Mouse (Mus musculus): ENCODE data around the gene Serpine2.

The Serpine2 gene

DNA sequence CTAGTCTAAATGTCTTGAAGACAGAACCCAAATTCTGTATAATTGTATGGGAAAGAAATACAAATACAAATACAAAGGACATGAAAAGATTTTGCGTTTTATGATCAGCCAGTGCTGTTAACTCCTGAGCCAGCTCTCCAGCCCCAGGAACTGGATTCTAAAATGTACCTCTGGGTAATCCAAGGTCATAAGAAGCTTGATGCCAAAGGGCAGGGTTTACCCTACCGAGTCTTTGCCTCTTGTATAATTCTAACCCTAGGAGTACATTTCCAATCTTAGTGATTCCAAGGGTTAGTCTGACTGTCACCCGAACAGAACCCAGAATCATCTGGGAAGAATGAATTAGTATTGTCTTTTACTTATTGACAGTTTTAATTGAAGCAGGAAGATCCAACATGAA is 45.5 kb downstream of the Serpine2 start:
- no peak for DNase-seq (ENCODE audit: low spot score)

DNA sequence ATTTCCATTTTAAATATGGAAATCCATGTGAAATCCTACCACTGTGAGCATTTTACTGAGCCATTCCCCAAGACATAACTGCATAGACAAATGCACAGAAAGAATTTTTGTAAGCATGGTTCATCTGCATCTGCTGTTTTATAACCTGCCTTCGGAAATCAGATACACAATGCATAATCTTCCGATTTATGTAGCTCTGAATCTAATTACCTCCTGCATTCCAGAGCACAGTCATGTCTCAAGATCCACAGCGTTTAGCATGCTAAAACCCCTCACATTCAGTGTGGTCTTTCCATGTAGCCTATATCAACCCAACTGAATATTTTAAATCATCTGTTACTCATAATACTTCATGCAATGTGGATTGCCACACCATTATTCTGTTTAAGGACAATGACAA is 51.5 kb downstream of the Serpine2 start:
- no peak for DNase-seq (ENCODE audit: low spot score)

DNA sequence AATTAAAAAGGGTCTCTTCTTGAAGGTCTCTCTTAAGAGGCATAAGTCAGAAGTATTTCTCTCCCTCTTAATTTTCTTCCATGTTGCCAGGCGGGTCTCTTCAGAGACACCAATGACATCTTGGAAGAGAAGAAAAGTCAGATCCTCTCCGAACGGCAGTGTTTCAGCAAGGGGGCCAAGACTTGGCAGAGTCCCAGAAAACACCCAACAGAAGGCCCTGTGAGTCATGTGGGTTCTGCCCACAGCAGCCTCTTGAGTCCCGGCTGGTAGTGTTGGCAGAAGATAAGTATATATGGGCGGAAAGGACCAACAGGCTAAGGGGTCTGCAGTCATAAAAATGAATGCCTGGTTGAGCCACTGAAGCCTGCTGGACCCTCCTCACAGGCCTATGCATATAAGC is 54.1 kb downstream of the Serpine2 start:
- no peak for DNase-seq (ENCODE audit: low spot score)

DNA sequence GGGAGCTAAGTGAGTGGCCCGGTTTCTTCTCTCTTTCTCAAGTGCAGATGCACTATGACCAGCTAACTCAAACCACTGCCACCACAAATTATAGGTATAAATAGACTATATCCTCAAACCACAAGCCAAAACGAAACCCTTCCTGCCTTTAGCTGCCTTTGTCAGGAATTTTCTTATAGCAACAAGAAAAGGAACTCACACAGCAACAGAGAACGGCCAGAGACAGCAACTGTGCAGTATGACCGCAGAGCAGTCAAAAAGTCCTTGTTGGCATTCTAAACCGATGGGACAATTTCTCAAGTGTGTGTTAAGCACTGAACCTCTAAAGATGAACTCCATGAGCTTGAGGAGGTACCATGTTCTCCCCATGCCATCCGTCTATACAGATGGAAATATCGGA is 57.4 kb downstream of the Serpine2 start:
- DNase-seq (ENCODE audit: low spot score) = no peak

DNA sequence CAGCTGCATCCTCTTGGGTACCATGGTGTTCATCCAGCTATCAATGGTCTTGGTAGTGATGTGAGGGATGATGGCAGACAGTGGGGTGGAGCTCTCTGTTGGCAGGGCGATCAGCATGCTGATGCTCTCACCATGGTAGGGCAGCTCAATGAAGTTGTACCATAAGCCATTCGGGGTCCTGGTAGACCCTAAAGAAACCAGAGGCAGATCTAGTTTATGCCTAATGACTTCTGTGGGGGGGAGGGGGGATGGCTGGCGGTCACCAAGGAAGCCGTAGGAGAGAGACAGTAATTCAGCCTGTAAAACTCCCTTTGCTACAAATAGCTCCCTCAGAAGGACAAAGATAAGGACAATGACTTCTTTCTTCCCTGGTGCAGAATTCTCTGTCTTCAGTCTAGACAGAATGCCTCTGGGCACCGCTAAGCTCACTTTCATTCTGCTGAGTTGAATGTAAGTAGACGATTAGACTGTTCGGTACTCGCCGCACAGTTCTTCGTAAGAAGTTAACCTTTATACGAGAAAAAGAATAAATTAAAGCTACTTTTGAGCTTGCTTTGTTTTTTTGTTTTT is 58.0 kb downstream of the Serpine2 start:
- no peak for DNase-seq (ENCODE audit: low spot score)

DNA sequence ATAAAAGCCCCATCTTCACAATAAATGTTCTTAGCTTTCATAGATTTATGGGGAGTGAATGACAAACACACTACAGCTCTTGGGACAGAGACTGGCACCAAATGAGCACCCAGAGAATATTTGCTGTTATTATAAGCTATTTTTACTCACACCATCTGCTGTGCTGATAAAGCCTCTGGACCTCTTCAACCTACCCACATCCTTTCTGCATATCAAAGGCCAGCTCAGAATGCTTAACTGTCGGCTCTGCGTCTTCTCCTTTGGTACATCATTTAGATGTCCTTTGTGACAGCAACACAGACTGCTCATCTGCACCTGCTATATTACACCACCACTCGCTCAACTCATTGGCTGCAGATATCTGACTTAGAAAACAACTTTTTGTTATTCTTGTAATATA is 63.9 kb downstream of the Serpine2 start:
- DNase-seq (ENCODE audit: low spot score) = no peak

DNA sequence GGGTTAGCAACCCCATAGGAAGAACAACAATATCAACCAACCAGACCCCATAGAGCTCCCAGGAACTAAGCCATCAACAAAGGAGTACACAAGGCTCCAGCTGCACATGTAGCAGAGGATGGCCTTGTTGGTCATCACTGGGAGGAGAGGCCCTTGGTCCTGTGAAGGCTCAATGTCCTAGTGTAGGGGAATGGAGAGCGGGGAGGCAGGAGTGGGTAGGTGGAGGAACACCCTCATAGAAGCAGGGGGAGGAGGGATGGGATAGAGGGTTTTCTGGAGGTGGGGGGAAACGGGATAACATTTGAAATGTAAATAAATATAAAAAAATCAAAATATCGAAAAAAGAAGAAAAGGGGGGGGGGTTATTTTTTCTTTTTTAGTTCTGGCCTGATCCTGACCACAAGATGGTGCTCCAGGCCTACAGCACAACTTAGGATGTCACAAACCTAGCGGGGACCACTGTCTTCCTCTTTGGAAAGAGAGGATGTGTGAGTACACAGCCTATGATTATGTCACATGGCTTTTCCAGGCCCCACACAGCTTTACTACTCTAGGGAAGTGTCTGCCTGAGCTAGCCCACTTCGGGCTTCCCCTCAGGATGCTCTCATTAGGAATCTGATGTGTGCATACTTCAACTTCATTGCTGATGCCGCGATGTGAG is 74.6 kb downstream of the Serpine2 start:
- DNase-seq (ENCODE audit: low spot score) = no peak

DNA sequence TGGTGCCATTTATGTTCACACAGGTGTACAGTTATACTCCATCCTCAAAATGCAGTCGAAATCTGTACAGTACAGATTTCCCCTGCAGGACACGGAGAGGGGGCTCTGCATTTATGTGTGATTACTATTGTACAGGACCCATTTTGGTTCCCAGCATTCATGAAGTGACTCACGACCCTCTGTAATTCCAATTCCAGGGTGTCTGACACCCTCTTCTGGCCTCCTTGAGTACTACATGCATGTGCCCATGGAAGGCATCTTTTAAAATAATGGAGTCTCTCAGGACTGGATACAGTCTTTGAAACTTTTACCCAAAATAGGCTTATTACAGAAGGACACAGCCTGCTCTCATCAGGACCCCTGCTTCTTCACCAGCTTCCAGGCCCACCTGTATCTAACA is 78.5 kb downstream of the Serpine2 start:
- DNase-seq (ENCODE audit: low spot score) = no peak

DNA sequence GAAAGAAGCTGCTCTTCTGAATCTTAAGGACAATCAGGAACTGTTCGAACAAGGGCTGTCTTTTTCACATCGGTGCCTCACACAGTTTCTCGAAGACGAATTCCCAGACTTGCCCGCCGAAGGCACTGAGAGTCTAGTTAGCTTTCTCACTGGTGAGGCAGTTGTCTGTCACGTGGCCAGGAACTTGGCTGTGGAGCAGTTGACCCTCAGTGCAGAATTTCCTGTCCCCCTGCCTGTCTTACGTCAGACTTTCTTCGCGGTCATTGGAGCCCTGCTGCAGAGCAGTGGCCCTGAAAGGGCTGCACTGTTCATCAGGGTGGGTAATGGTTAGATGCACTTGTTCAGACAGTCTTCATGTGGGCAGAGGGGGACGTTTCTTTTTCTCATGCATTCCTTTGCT is 83.0 kb downstream of the Serpine2 start:
- no peak for DNase-seq (ENCODE audit: low spot score)

DNA sequence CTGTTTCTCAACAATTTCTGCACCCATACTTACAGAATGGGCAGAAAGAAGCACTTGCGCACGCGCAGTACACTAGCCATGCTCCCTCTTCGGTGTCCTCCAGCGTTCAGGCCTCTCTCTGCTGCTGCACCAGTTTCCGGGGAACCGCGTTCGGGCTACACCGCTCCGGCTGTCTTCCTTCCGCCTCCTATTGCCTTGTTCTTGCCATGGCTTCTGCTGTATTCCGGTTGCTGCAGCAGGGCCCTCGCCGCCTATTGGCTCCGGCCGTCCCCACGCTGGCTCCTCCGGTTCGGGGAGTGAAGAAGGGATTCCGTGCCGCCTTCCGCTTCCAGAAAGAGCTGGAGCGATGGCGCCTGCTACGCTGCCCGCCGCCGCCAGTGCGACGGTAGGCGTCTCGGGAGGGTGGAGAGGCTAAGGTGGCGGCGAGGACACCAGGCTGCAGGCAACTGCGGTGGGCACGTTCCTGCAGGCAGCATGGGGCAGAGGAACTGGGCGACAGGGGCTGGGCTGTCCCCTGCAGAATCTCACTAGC is 85.0 kb downstream of the Serpine2 start, which contains the start of the genes Mrpl44 and Wdfy1:
Gene Mrpl44 (plus strand): TSS at position 92 of the 532 bp plus-strand sequence.
Gene Wdfy1 (minus strand): TSS at position 217 of the 532 bp plus-strand sequence.
- peak; percentile 89 for DNase-seq (ENCODE audit: low spot score)

DNA sequence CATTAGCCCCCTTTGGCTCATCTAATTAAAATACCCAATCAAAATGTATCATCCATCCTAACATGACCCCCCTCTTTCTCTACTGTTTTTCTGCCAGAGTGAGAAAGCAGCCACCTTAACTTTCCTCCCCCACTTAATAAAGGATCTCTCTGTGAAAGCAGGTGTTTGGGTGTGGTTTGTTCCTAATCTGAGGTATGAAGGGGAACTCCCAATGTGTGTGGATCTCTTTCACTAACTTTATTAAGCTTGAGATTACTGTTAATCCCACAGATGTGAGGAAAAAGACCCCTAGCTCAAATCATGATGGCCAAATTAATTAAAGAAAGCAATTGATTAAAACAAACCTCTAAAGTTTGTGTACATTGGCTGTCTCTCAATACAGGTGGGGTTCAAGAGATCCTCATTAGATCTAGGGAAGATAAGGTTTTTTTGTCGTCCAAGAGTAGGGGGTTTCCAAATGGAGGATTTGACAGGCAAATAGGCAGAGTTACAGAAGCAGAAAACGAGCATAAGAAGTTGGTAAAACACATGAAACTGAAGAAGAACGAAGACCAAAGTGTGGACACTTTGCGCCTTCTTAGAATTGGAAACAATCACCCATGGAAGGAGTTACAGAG is 86.7 kb downstream of the Serpine2 start:
- no peak for DNase-seq (ENCODE audit: low spot score)

DNA sequence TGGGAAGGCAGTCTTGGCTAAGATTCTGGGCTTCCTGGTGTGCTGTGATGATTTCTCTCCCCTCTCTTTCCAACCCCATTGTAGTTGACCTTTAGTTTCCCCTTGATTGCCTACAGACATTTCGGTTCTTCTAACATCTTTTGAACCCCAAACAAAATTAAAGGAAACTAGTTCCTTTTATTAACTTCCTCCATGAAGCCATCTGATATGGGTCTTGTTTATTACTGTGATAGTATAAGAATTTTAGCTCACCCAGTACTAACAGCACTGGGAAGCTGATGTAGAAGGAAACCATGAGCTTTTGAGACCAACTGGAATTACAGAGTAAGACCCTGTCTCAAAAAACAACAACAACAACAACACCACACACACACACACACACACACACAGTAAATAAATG is 92.7 kb downstream of the Serpine2 start:
- no peak for DNase-seq (ENCODE audit: low spot score)

DNA sequence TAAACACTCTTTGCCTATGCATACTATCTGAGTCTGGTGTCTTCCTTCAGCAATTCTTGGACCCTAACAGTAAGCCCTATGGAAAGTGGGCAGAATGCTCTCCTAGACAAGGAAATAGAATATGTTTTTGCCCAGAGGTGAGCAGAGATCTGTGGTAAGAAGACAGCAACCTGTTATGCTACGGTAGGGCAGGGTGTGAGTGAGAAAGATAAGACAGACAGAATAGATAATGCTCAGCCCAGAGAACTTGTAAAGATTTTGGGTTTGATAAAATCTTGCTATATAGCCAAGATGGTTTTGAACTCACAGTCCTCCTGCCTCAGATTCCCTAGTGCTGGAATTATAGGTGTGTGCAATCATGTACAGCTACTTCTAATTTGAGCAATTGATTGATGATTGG is 96.5 kb downstream of the Serpine2 start:
- DNase-seq (ENCODE audit: low spot score) = no peak

DNA sequence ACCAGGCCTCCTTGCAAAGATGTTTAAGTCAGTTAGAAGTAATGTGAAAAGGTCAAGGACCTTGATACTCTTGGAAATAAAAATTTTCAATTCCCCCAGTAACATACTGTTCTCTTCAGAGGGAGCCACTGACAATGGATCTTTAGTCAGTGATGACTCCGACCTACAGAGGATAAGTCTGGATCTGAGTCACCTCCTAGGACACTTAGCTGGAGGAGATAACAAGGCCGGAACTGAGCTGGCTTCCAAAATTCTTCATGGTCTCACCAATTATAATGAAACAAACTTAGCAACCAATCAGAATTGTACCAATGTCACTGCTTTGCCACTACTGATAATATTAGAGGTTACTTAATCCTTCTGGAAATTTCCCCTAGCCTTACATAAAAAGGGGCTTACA is 96.9 kb downstream of the Serpine2 start:
- DNase-seq (ENCODE audit: low spot score) = no peak

DNA sequence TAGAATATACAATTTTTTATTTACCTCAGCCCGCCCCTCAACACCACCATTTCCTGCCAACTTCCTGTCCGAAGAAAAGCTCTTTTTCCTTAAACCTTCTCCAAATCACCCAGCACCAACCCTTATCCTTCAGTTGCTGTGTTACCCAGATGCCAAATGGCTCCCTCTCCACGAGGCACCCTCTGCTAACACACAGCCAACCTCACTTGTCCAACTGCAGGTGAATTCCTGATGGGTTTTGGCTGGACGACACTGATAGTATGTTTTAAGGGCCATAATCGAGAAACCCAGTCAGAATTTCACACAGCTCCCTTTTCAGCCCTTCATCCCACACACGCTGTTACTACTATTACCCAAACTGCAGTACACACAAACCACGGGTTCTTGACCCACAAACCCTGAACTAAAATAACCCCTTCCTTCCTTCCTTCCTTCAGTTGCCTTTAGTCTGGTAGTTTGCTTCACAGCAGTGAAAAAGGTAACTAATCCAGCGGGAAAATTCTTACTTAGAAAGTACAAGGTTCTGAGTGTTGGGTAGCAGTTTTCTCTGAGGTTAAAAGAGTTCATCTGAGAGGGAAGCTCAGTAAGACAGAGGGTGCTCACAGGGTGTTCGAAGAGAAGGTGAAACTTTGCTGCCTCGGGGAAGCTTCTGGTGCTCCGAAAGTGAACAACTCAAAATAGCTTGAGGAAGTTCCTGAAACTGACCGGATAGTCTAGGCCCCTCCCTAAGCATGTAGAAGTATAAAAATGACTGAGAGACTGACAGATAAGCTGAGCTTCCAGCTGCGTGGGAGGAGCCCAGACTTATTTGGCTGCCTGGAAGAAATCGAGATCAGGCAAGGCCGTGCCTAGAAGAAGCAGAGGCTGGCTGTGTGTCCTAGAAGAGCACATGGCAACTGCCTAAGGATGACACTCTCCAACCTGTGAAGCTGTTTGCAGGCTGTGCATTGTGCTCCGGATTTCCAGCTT is 98.4 kb downstream of the Serpine2 start:
- DNase-seq (ENCODE audit: low spot score) = no peak

DNA sequence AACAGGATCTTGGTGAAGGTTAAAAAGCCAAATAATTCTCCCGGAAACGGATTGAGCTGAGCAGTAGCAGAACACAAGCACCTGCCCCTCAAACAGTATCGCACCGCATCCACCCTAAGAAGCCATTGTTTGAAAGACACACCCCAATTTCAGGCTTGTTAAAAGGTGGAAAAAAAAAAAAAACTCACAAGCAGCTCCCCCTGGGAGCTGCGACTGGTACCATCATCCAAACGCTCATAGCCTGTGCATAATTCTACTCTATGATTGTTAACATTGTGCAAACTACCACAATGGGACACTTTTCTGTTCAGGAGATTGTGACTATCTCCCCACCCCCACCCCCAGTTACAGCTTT is 99.1 kb downstream of the Serpine2 start:
- no peak for DNase-seq (ENCODE audit: low spot score)

DNA sequence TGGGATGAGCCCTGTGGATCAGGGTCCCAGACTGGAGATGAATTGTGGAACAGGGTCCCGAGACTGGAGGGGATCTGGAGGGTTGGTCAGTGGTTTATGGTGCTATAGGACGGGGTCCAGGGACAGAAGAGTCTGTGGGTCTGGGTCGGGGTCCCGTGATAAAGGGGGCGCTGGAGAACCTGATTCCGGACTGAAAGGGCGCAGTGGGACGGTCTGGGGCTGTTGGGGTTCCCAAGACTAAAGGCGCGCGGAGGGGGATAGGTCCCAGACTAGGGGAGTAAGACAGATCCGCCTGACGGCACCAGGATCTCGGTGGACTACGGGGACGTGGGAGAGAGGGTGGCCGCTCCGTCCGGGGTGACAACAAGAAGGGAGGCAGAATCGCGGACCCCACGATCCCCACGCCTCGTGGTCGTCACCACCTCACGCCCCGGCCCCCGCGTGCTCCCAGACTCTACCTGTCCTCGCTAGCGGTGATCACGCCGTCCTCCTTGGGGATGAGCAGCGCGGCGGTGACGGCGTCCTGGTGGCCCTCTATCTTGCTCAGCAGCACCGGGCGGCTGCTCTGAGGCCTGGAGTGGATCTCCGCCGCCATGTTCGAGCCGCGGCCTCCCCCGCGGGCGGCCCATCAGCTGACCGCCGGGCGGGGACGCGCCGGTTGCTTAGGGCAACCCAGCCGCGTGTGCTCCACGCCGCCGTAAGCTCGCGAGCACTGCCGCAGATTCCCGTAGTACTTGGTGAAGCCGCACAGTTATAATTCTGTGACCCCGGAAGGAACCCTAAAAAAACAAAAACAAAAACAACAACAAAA is 99.7 kb downstream of the Serpine2 start:
- DNase-seq (ENCODE audit: low spot score) = peak; percentile 32

DNA sequence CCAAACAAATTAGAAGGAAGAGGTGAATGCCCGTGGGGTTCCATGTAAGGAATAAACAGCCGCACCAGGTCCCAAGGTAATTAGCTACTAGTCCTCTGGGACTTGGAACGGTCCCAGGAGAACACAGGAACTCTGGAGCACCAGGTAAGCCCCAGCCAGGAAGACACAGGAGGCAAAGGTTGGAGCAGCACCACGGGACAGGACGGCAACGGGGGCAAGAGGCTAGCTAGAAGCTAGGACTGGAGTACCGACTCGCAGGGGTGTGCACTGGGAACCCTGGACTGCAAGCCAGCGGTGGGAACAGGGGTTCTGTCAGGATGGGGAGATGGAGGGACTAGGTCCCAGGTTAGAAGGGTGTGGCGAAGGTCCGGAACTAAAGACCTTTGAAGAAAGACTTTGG is 100.3 kb downstream of the Serpine2 start:
- DNase-seq (ENCODE audit: low spot score) = no peak

DNA sequence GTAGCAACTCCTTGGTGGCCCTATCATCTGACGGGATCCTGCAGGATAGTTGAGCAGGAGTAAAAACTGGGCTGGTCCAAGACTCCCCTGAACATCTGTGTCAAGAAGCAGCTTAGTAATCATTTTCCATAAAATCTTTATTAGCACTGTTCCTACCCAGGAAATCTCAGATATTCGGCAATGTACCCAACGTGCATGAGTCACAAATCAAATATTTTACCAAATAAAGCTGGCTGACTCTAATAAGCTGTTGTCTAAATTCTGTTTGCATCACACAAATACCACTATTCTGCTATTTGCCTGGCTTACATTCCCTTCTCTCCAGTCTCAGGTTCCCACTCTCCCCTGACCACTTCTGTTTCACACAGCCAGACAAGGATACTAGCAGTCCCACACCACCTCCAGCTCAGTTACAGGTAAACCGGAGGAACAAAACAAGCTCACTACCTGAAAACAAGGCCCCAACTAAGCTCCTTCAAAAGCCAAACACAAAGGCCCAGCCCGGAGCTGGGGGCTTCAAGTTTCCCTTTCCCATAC is 101.5 kb downstream of the Serpine2 start:
- DNase-seq (ENCODE audit: low spot score) = no peak

DNA sequence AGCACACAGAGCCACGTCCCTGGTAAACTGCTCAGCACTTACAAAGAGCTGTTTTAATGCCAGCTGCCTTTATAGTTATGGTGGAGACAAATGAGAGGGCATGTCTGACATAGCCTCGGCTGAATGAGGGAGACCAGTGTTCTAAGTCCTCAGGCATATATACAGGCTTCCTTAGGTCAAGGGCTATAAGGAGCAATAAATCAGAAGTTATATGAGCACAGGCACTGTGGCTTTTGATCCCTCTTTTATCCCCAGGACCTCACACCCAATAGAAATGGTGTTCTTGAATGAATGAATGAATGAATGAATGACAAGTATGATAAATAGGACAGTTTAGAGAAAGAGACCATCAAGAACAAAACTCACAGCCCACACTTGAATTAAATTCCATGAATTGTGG is 102.0 kb downstream of the Serpine2 start:
- DNase-seq (ENCODE audit: low spot score) = no peak

DNA sequence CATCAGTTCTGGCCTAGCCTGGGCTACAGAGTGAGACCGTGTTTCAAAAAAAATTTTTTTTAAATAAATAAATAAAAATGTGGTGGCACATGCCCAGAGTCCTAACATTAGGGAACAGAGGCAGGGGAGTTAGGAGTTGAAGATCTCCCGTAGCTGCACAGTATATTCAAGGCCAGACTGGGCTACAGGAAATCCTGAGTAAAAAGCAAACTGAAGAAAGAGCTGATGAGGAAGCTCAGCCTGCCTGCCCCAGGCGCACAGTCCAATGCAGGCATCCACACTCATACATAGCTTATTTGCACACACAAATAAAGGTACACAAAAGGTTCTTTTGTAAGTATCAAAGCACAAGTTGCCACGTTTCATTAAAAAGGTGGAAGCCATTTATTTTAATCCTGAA is 103.4 kb downstream of the Serpine2 start:
- no peak for DNase-seq (ENCODE audit: low spot score)
